Mouse (Mus musculus) brain, embryonic 14.5 days (tissue): ENCODE measurements at regions not wholly inside any gene's neighbourhood (a gene's known extent, or its start where the extent isn't known, plus 50 kb on each side); places are given as distances from the start of the nearest gene placed in this dataset.

Source experiments
- CTCF ChIP-seq: fragments of 200-500 bp; IDR thresholded peaks from 2 replicates; pipeline ENCODE4 v1.5.1; 2012; ENCODE audit warnings: inconsistent platforms, mild to moderate bottlenecking, moderate library complexity, borderline replicate concordance; ENCODE audit not compliant: insufficient read depth, insufficient read length; ENCODE audit errors: extremely low read depth
- POLR2A ChIP-seq: fragments of 200-500 bp; IDR thresholded peaks from 2 replicates; pipeline ENCODE4 v1.6.1; 2012; ENCODE audit warnings: mild to moderate bottlenecking, inconsistent platforms, borderline replicate concordance; ENCODE audit not compliant: poor library complexity, insufficient read depth, insufficient read length, severe bottlenecking; ENCODE audit errors: extremely low read depth

DNA sequence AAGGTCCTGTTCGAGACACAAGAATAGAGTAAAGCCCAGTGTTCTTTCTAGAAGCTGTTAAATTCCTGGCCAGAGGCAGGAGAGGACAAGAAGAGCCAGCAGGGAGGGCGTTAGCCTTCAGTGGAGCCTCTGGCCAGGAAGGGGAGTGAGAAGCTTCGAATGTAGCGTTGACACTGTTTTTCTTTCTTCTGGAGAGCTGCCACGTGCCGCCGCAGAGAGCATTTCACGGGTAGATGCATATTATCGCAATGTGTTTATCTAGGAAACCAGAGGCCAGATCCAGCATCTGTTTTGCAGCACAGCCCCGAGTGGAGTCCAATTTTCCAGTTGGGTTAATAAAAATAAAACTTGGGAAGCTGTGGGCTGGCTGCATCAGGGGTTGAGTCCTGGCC is 61.3 kb upstream of the Ampd3 start:
- TF ChIP-seq CTCF (no peak), POLR2A (no peak)
